Mouse (Mus musculus) liver, embryonic 11.5 days (tissue): Measurements from ENCODE around the gene Rps29. TPM values are rescaled to one million over a fixed set of nuclear protein-coding genes. Genes with fewer than 3 reads are reported as not detected.

ENCODE experiments used
- ATAC-seq: fragments of 200-750 bp; cut with Nextera tagmentation; replicated peaks from 2 replicates; pipeline ENCODE4 v1.8.0; 2017; ENCODE audit warnings: moderate number of reproducible peaks, mild to moderate bottlenecking, moderate TSS enrichment, moderate library complexity; ENCODE audit not compliant: low FRiP score
- DNase-seq: peaks from one replicate; pipeline ENCODE4 v3.0.0-alpha.2; 2017; ENCODE audit warnings: low spot score
- H3K27ac ChIP-seq: fragments of 300-500 bp; sonication (generic); 2 replicates; pipeline ENCODE4 v1.5.1; 2014; ENCODE audit warnings: mild to moderate bottlenecking, low read depth, low read length, control low read depth
- H3K27me3 ChIP-seq: fragments of 300-500 bp; sonication (generic); replicated peaks from 2 replicates; pipeline ENCODE4 v1.6.1; 2014; ENCODE audit warnings: low read length, mixed read lengths; ENCODE audit not compliant: control insufficient read depth, insufficient read depth
- H3K36me3 ChIP-seq: fragments of 300-500 bp; sonication (generic); 2 replicates; pipeline ENCODE4 v1.6.1; 2014; ENCODE audit warnings: mild to moderate bottlenecking, low read length, moderate library complexity, mixed read lengths; ENCODE audit not compliant: control insufficient read depth, insufficient read depth
- H3K4me1 ChIP-seq: fragments of 300-500 bp; sonication (generic); replicated peaks from 2 replicates; pipeline ENCODE4 v1.6.1; 2014; ENCODE audit warnings: low read length, mixed read lengths; ENCODE audit not compliant: control insufficient read depth, insufficient read depth
- H3K4me2 ChIP-seq: fragments of 300-500 bp; sonication (generic); 2 replicates; pipeline ENCODE4 v1.6.1; 2014; ENCODE audit warnings: mild to moderate bottlenecking, control low read depth, moderate library complexity
- H3K4me3 ChIP-seq: fragments of 300-500 bp; sonication (generic); 2 replicates; pipeline ENCODE4 v1.5.1; 2014; ENCODE audit warnings: low read depth, low read length, control low read depth
- H3K9ac ChIP-seq: fragments of 300-500 bp; sonication (generic); 2 replicates; pipeline ENCODE4 v1.6.1; 2014; ENCODE audit warnings: low read depth, low read length, control low read depth
- H3K9me3 ChIP-seq: fragments of 300-500 bp; sonication (generic); 2 replicates; pipeline ENCODE4 v1.6.1; 2016; ENCODE audit warnings: low read length, inconsistent platforms, mixed read lengths; ENCODE audit not compliant: control insufficient read depth
- WGBS: fragments of 180-500 bp; shearing (Covaris S2); extraction: QIAGEN DNeasy Blood & Tissue Kit; methylation state at CpG from one replicate; pipeline ENCODE4 v1.1.7; 2014; 5-methylcytosine and 5-hydroxymethylcytosine counted together
- polyA plus RNA-seq: library from polyadenylated mRNA; unstranded; fragments of >200 nt; fragmentation: Nextera tagmentation; extraction: Ambion mirVana; gene quantifications from 2 replicates; pipeline ENCODE4 v1.2.1, GENCODE M21; 2014

Gene Rps29
- polyA plus RNA-seq, 1 experiment from 2014 or later = 1,937 TPM

GRCm38 (mm10) chr12:69196444-69197377 is 37.7 kb upstream of the Rps29 start, which contains the start of gene Gm49383:
Gene Gm49383 (minus strand): TSS chr12:69197104.
- under 1% methylated on average over 75 of the region's 75 CpGs for WGBS
- Histone ChIP-seq H3K27ac (peak within 1 kb of the TSS; percentile 89), H3K9ac (peak within 1 kb of the TSS; percentile 96), H3K4me2 (peak within 1 kb of the TSS; percentile 82), H3K4me1 (peaks cover 14% of the 10 kb centered on the region), H3K36me3 (peaks cover 16% of the 10 kb centered on the region; the same call in 1 of the 2 replicates), H3K27me3 (no peaks in the 10 kb centered on the region), H3K4me3 (peak within 1 kb of the TSS; percentile 99), H3K9me3 (no peaks in the 10 kb centered on the region)
- ATAC-seq (peak; percentile 72), DNase-seq (peak; percentile 79)

GRCm38 (mm10) chr12:69192637-69193036 is 33.7 kb upstream of the Rps29 start:
- H3K4me1 ChIP-seq = peaks cover 2% of the 10 kb centered on the region; the same call in 1 of the 2 replicates
- DNase-seq (no peak), ATAC-seq (no peak)
- H3K4me3 ChIP-seq = no peak overlapping the region
- H3K36me3 ChIP-seq = peaks cover 15% of the 10 kb centered on the region
- no peak overlapping the region for H3K9ac ChIP-seq
- no peaks in the 10 kb centered on the region for H3K27me3 ChIP-seq
- H3K4me2 ChIP-seq = no peak overlapping the region
- 89% methylated on average over 2 of the region's 2 CpGs for WGBS
- no peaks in the 10 kb centered on the region for H3K9me3 ChIP-seq
- no peak overlapping the region for H3K27ac ChIP-seq

- Histone ChIP-seq H3K27me3 (no peaks in the 10 kb centered on the region), H3K4me1 (peaks cover 7% of the 10 kb centered on the region; the same call in 1 of the 2 replicates), H3K4me2 (no peak overlapping the region), H3K36me3 (peaks cover 15% of the 10 kb centered on the region), H3K27ac (no peak overlapping the region), H3K9me3 (no peaks in the 10 kb centered on the region), H3K9ac (no peak overlapping the region), H3K4me3 (no peak overlapping the region)
- 71% methylated on average over 5 of the region's 5 CpGs for WGBS
- no peak for ATAC-seq
- no peak for DNase-seq
Observed at GRCm38 (mm10) chr12:69191396-69191795, 32.4 kb upstream of the Rps29 start.

- ATAC-seq (no peak), DNase-seq (no peak)
- Histone ChIP-seq H3K4me2 (no peak overlapping the region), H3K4me1 (peaks cover 10% of the 10 kb centered on the region), H3K27ac (no peak overlapping the region), H3K27me3 (no peaks in the 10 kb centered on the region), H3K9me3 (no peaks in the 10 kb centered on the region), H3K9ac (no peak overlapping the region), H3K4me3 (no peak overlapping the region), H3K36me3 (peaks cover 15% of the 10 kb centered on the region)
- WGBS = 93% methylated on average over 1 of the region's 1 CpGs
Observed at GRCm38 (mm10) chr12:69190522-69190921, 31.5 kb upstream of the Rps29 start.

GRCm38 (mm10) chr12:69190074-69190473 is 31.1 kb upstream of the Rps29 start:
- H3K36me3 ChIP-seq = peaks cover 15% of the 10 kb centered on the region
- ATAC-seq = no peak
- no peak overlapping the region for H3K4me2 ChIP-seq
- WGBS = 91% methylated on average over 9 of the region's 9 CpGs
- H3K27ac ChIP-seq = no peak overlapping the region
- no peak overlapping the region for H3K9ac ChIP-seq
- H3K4me3 ChIP-seq = no peak overlapping the region
- no peaks in the 10 kb centered on the region for H3K9me3 ChIP-seq
- no peaks in the 10 kb centered on the region for H3K27me3 ChIP-seq
- no peak for DNase-seq
- peaks cover 14% of the 10 kb centered on the region for H3K4me1 ChIP-seq

- Histone ChIP-seq H3K9ac (no peak overlapping the region), H3K36me3 (peaks cover 15% of the 10 kb centered on the region), H3K27me3 (no peaks in the 10 kb centered on the region), H3K9me3 (no peaks in the 10 kb centered on the region), H3K4me1 (peaks cover 12% of the 10 kb centered on the region), H3K4me3 (no peak overlapping the region; the same call in 1 of the 2 replicates), H3K27ac (no peak overlapping the region), H3K4me2 (peak overlapping the region; percentile 41)
- DNase-seq (no peak), ATAC-seq (no peak)
- 63% methylated on average over 5 of the region's 5 CpGs for WGBS
Observed at GRCm38 (mm10) chr12:69186811-69187471, 28.0 kb upstream of the Rps29 start.

GRCm38 (mm10) chr12:69185371-69185770 is 26.4 kb upstream of the Rps29 start:
- Histone ChIP-seq H3K36me3 (peaks cover 20% of the 10 kb centered on the region; the same call in 1 of the 2 replicates), H3K27me3 (no peaks in the 10 kb centered on the region), H3K27ac (peak overlapping the region; percentile 89; the same call in 1 of the 2 replicates), H3K4me1 (peaks cover 12% of the 10 kb centered on the region), H3K9me3 (no peaks in the 10 kb centered on the region), H3K9ac (peak overlapping the region; percentile 91), H3K4me2 (peak overlapping the region; percentile 98), H3K4me3 (peak overlapping the region; percentile 94)
- 52% methylated on average over 7 of the region's 7 CpGs for WGBS
- no peak for ATAC-seq
- DNase-seq = no peak

- Histone ChIP-seq H3K4me1 (peaks cover 12% of the 10 kb centered on the region), H3K36me3 (peaks cover 17% of the 10 kb centered on the region; the same call in 1 of the 2 replicates)
- WGBS = 2% methylated on average over 80 of the region's 86 CpGs
Observed at GRCm38 (mm10) chr12:69184342-69185295, 25.6 kb upstream of the Rps29 start.

More at GRCm38 (mm10) chr12:69184342-69185295, 25.6 kb upstream of the Rps29 start:
- Histone ChIP-seq H3K9me3 (no peaks in the 10 kb centered on the region), H3K4me2 (peak overlapping the region; percentile 98), H3K4me3 (peak overlapping the region; percentile 94), H3K27ac (peak overlapping the region; percentile 89), H3K27me3 (no peaks in the 10 kb centered on the region), H3K9ac (peak overlapping the region; percentile 91)
- ATAC-seq (peak; percentile 52), DNase-seq (no peak)
